Mouse (Mus musculus): ENCODE results near the gene Mapk1ip1l.
A peak's percentile ranks its signal among the peaks of the same experiment; 100 is the strongest.

Gene Mapk1ip1l

GRCm38 (mm10) chr14:47354948-47355347 is 56.9 kb downstream of the Mapk1ip1l start:
- DNase-seq (ENCODE audit: inconsistent age in 2 of 2, low spot score in 1 of 2) = no peak

- no peak for DNase-seq (ENCODE audit: inconsistent age in 2 of 2, low spot score in 1 of 2)
These were observed 58.6 kb downstream of the Mapk1ip1l start for GRCm38 (mm10) chr14:47356622-47357021.

GRCm38 (mm10) chr14:47359610-47360009 is 61.5 kb downstream of the Mapk1ip1l start:
- no peak for DNase-seq (ENCODE audit: inconsistent age in 2 of 2, low spot score in 1 of 2)

- no peak for DNase-seq (ENCODE audit: inconsistent age in 2 of 2, low spot score in 1 of 2)
These were observed 63.4 kb downstream of the Mapk1ip1l start for GRCm38 (mm10) chr14:47361418-47361817.

- DNase-seq (ENCODE audit: inconsistent age in 2 of 2, low spot score in 1 of 2) = no peak
These were observed 63.8 kb downstream of the Mapk1ip1l start for GRCm38 (mm10) chr14:47361899-47362298.

- DNase-seq (ENCODE audit: inconsistent age in 2 of 2, low spot score in 1 of 2) = peak in 1 of 2 experiments; percentile 48
These were observed 66.8 kb downstream of the Mapk1ip1l start for GRCm38 (mm10) chr14:47364742-47365449.

GRCm38 (mm10) chr14:47366881-47367321 is 68.8 kb downstream of the Mapk1ip1l start:
- DNase-seq (ENCODE audit: inconsistent age in 2 of 2, low spot score in 1 of 2) = peak in 1 of 2 experiments; percentile 38

GRCm38 (mm10) chr14:47367461-47367860 is 69.4 kb downstream of the Mapk1ip1l start, which contains the start of gene Lgals3:
Gene Lgals3 (plus strand): TSS chr14:47367751.
- DNase-seq (ENCODE audit: inconsistent age in 2 of 2, low spot score in 1 of 2) = peak in 1 of 2 experiments; percentile 59

GRCm38 (mm10) chr14:47369741-47370140 is 71.7 kb downstream of the Mapk1ip1l start:
- no peak for DNase-seq (ENCODE audit: inconsistent age in 2 of 2, low spot score in 1 of 2)

- no peak for DNase-seq (ENCODE audit: inconsistent age in 2 of 2, low spot score in 1 of 2)
These were observed 72.7 kb downstream of the Mapk1ip1l start for GRCm38 (mm10) chr14:47370790-47371189.

- peak in 1 of 2 experiments; percentile 65 for DNase-seq (ENCODE audit: inconsistent age in 2 of 2, low spot score in 1 of 2)
These were observed 73.6 kb downstream of the Mapk1ip1l start for GRCm38 (mm10) chr14:47371689-47372088.
